Mouse (Mus musculus) left cerebral cortex, postnatal 14 days (tissue): ENCODE measurements around the gene Rnf144b. TPM values are rescaled to one million over a fixed set of nuclear protein-coding genes. Genes with fewer than 3 reads are reported as not detected.

ENCODE experiments used
- DNase-seq, 2 experiments: peaks; one replicate each; pipeline ENCODE4 v3.0.0; 2021 to 2022; ENCODE audit warnings: low spot score in 2 of 2, mixed read lengths in 1 of 2
- intact Hi-C: fragments of 180-260 bp; cut with DNase I; formaldehyde crosslinking; loops from one replicate; pipeline ENCODE4 v1.15.1; 2025
- total RNA-seq, 2 experiments: library from RNA; stranded (reverse); gene quantifications; 2 replicates each; pipeline ENCODE4 v1.2.3; 2021

The Rnf144b gene
- total RNA-seq, 2 experiments from 2014 or later, result 18.7 to 21.5 TPM

DNA sequence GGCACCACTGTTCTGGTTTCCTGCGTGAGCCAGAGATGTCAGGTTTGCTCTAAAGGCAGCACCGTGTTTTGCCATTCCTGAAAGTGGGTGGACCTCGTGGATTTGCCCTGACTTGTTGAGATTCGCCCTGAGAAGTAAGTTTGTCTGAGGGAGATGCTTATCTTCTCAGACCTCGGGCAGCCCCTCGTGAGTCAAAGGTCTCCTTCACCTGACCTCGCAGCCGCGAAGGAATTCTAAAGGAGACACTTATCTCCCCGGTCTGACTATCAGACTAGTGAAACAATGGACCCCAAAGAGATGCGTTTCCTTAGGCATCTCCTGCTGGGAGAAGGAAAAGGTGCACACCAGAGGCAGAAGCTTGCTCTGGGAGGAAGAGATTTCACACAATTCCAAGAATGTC is 46.0 kb downstream of the Rnf144b start:
- intact Hi-C loops, result no loop called here
- DNase-seq, result no peak

DNA sequence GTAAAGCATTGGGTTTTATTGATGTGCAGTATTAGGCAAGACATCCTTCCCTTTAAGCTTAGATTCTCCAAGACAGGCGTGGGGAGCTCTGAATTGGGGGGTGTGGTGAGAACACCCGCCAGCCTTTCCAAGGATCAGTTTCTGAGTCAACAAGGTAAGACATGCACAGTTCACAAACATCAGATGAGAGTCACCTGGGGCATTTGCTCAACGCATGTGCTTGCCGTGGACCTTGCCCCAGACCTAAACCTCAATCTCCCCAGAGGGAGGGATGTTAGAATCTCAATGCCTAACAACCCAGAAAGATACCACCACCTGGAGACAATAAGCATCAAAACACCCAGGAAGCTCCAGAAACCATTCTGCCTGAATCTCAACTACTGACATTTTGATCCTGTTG is 47.6 kb downstream of the Rnf144b start:
- intact Hi-C loops, result no loop called here
- DNase-seq, result no peak

DNA sequence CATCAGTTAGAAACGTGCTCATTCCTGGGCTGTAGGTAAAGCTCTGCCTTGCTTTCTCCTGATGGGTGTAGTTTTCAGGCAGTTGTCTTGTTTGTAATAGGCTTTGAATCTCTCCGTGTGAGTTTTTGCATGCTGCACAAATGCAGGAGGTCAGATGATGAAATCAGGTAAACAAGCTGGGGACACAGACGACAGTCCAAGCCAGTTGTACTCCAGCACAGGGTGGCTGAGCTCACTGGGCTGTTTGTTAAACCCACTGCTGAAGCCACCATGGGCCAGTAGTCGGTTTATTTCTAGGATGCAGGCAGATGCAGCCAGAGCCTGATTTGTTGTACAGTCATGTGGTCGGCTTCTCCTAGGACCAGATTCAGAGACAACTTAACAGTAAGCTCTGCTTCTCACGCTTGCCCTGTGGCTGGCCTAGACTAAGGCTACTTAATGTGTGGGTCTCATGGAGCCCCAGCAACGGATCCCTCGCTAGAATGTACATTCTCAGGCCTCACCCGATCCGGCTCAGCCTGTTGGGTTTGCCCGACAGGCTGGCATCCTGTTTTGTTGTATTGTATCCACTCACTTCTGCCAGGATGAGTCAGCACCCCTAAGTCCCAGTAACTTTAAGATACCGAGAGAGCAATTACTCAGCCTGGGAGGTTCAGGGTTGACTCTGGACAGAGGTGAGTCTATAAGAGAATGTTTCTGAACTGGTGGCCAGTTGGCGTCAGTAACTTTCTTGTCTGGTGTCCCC is 48.5 kb downstream of the Rnf144b start:
- intact Hi-C loops, result no loop called here
- DNase-seq, result no peak

DNA sequence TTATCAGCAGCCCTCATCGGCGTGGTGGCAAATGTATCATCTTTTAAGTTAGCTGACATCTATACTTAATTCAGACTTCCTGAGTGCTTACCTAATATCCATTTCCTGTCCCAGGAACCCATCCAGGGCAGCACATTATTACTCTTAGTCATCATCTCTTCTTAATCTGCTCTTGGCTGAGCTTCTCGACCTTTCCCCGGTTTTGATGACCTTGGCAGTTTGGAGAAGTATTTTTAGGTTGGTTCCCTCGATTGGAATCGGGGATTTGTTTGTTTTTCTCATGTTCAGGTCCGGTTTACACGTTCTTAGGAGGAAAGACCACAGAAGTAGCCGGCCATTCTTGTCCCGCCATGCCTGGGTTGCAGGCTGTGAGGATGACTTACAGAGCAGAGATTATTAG is 50.4 kb downstream of the Rnf144b start:
- DNase-seq, result no peak
- intact Hi-C loops, result no loop called here

GRCm38 (mm10) chr13:47178182-47178581 is 55.7 kb downstream of the Rnf144b start:
- DNase-seq, result no peak
- intact Hi-C loops, result no loop called here

- no peak for DNase-seq
- intact Hi-C loops, result no loop called here
Observed at GRCm38 (mm10) chr13:47180776-47181175, 58.3 kb downstream of the Rnf144b start.

GRCm38 (mm10) chr13:47182366-47182765 is 59.9 kb downstream of the Rnf144b start:
- intact Hi-C loops, result no loop called here
- no peak for DNase-seq

GRCm38 (mm10) chr13:47183033-47183730 is 60.7 kb downstream of the Rnf144b start:
- intact Hi-C loops, result no loop called here
- no peak for DNase-seq

GRCm38 (mm10) chr13:47183771-47184170 is 61.3 kb downstream of the Rnf144b start:
- DNase-seq, result peak; percentile 46 to 49
- intact Hi-C loops, result no loop called here

DNA sequence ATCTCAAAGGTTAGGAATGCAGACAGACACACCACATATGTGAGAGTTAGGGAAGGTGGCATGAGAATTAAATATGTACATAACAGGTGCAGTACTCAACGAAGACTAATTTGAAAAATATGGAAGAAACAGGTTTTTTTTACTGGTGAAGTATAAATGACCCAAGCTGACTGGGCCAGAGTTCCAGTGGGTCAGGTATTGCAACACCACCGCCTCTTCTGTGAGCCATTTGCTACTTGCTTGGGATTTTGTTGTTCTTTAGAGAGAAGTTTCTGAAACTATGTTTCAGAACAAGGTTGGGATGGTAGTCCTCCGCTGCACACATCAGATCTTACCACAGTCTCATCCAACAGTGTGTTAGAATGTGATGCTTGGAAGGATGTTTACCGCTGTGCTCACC is 65.4 kb downstream of the Rnf144b start:
- DNase-seq, result no peak
- intact Hi-C loops, result no loop called here

GRCm38 (mm10) chr13:47189971-47190370 is 67.5 kb downstream of the Rnf144b start:
- intact Hi-C loops, result no loop called here
- peak; percentile 28 to 38 for DNase-seq

GRCm38 (mm10) chr13:47192200-47192599 is 69.7 kb downstream of the Rnf144b start:
- DNase-seq, result no peak
- intact Hi-C loops, result no loop called here

- intact Hi-C loops, result no loop called here
- DNase-seq, result no peak
Observed at GRCm38 (mm10) chr13:47192771-47193170, 70.3 kb downstream of the Rnf144b start.

GRCm38 (mm10) chr13:47193326-47194153 is 71.1 kb downstream of the Rnf144b start:
- intact Hi-C loops, result no loop called here

DNA sequence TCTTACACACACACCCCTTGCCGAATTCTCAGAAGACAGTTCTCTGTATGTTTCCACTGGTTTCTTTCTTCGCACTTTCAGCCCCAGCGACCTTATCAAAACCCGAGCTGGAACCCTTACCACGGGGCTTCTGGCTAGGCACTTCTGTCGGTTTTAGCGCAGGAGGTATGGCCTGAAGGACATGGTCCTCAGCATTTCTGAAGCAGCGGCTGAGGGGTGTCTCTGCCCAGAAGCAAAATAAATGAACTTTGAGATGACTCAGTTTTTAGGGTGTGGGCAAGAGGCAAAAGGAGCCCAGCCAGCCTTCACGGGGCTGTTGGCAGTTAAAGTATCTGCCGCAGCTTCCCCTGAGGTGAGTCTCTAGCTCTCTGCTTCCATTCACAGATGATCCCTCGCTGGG is 72.2 kb downstream of the Rnf144b start:
- intact Hi-C loops, result no loop called here
- no peak for DNase-seq

More at GRCm38 (mm10) chr13:47193326-47194153, 71.1 kb downstream of the Rnf144b start:
- peak; percentile 61 to 70 for DNase-seq

GRCm38 (mm10) chr13:47195491-47195890 is 73.0 kb downstream of the Rnf144b start:
- intact Hi-C loops, result no loop called here
- DNase-seq, result no peak

DNA sequence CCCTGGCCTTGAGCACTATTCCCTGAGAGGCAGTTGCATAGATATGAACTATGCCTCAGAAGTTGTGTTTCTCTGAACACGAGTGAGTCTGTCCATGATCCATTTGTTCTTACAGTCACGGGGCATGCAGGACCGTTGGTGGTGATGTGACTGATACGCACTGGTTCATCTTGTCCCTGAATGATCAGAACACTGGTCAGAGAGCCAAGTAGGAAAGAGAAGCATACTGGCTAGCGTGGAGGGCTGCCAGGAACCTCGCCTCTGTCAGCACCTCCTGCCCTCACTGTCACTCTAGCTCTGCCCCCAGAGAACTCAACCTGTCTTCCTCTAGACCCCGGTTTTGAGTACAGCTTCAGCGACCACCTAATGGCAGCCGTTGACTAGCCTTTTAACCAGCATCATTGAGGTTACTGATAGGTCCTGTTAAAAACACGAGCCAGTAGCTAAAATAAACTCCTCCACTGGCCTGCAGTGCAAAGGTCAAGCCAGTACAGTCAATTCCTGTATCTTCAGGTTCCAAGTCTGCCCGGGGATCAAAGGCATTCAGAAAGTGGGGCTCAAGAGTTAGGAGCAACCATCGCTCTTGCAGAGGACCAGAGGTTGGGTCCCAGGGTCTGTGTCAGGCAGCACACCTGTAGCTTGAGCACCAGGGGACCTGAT is 77.7 kb downstream of the Rnf144b start:
- intact Hi-C loops, result no loop called here
- DNase-seq, result no peak

DNA sequence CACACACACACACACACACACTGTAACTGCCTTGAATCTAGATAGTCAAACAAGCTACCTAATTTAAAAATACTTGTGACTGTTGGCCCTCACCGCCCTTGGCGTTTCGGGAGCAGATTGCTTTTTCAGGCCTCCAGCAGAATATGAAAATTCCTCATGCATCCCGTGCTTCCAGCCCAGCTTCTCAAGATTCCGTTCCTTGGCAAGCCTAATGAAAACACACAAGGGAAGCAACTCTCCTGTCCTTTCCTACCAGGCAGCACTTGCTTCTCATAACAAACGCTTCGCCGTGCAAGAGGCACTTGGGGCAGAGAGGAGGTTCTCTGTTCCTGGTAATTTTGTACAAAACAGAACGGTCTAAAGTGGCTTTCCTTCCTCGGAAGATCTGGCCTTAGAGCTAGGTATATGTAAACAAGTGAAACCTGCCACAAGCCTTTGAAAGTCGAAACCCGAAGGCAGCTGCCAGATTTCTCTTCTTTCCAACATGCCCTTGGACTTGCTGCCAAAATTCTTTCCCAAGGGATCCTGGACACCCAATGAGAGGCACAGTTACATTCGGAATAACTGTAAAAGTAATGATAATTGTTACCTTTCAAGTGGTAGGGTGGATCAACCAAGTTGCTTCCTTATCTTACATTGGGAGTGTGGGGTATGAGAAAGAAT is 79.6 kb downstream of the Rnf144b start:
- DNase-seq, result no peak
- intact Hi-C loops, result no loop called here

GRCm38 (mm10) chr13:47210496-47210895 is 88.0 kb downstream of the Rnf144b start:
- intact Hi-C loops, result no loop called here
- DNase-seq, result no peak
